Mouse (Mus musculus) CH12.LX (cell line): ENCODE results near the gene Olfr1364. TPM values are rescaled to one million over a fixed set of nuclear protein-coding genes. Genes with fewer than 3 reads are reported as not detected.

Experiments used
- DNase-seq: peaks from one replicate; pipeline ENCODE4 v3.0.0-alpha.2; 2013; ENCODE audit errors: extremely low read depth
- H3K27ac ChIP-seq: 2 replicates; pipeline ENCODE4 v1.5.1; 2012; ENCODE audit warnings: low read depth, mild to moderate bottlenecking, control low read depth, moderate library complexity; ENCODE audit not compliant: insufficient read depth
- H3K27me3 ChIP-seq: replicated peaks from 2 replicates; pipeline ENCODE3; 2012; ENCODE audit warnings: inconsistent platforms
- H3K36me3 ChIP-seq, 2 experiments: replicated peaks in 1 of 2; 2 replicates each; pipeline versions ENCODE3 to v1.6.1; 2012; ENCODE audit warnings: inconsistent platforms in 1 of 2, low read length in 1 of 2, mild to moderate bottlenecking in 1 of 2, mixed read lengths in 1 of 2, moderate library complexity in 1 of 2; ENCODE audit not compliant: control insufficient read depth in 1 of 2, insufficient read depth in 1 of 2
- H3K4me1 ChIP-seq, 2 experiments: 2 replicates each; pipeline ENCODE4 v1.6.1; 2012; ENCODE audit warnings: inconsistent platforms in 1 of 2, moderate library complexity in 1 of 2; ENCODE audit not compliant: insufficient read depth in 2 of 2, control insufficient read depth in 1 of 2
- H3K4me2 ChIP-seq: 2 replicates; pipeline ENCODE4 v1.6.1; 2012; ENCODE audit warnings: low read depth, mild to moderate bottlenecking, control low read depth; ENCODE audit not compliant: poor library complexity, insufficient read depth, severe bottlenecking
- H3K4me3 ChIP-seq, 3 experiments: fragments of 150-350 bp in 1 of 3; sonication (generic) in 1 of 3; replicated peaks in 1 of 3; 2 replicates each; pipeline versions ENCODE3 to v1.5.1; 2011 to 2012; ENCODE audit warnings: low read depth in 2 of 3, low read length in 2 of 3, mild to moderate bottlenecking in 2 of 3, moderate library complexity in 2 of 3, control low read depth in 1 of 3, improper control_type of control experiment in 1 of 3, inconsistent platforms in 1 of 3, mixed read lengths in 1 of 3; ENCODE audit not compliant: poor library complexity in 1 of 3
- H3K79me2 ChIP-seq: replicated peaks from 2 replicates; pipeline ENCODE4 v1.6.1; 2012; ENCODE audit warnings: mild to moderate bottlenecking, moderate library complexity; ENCODE audit not compliant: control insufficient read depth, poor library complexity, insufficient read depth, severe bottlenecking; ENCODE audit errors: extremely low read depth
- H3K9ac ChIP-seq: 2 replicates; pipeline ENCODE4 v1.6.1; 2012; ENCODE audit warnings: low read depth, mild to moderate bottlenecking, control low read depth, moderate library complexity; ENCODE audit not compliant: insufficient read depth
- H3K9me3 ChIP-seq: replicated peaks from 2 replicates; pipeline ENCODE3; 2012; ENCODE audit warnings: low read length, inconsistent platforms, mixed read lengths
- BHLHE40 ChIP-seq: IDR thresholded peaks from 2 replicates; pipeline ENCODE4 v1.6.1; 2011; ENCODE audit warnings: mild to moderate bottlenecking, low read depth, low read length, improper control_type of control experiment
- JUN ChIP-seq: IDR thresholded peaks from 2 replicates; pipeline ENCODE4 v1.6.1; 2011; ENCODE audit warnings: low read depth, mild to moderate bottlenecking, low read length, improper control_type of control experiment, moderate library complexity; ENCODE audit not compliant: insufficient read depth
- KAT2A ChIP-seq: IDR thresholded peaks from 2 replicates; pipeline ENCODE4 v1.6.1; 2012; ENCODE audit warnings: low read length, improper control_type of control experiment, inconsistent platforms; ENCODE audit not compliant: insufficient replicate concordance
- MAFK ChIP-seq: IDR thresholded peaks from 2 replicates; pipeline ENCODE4 v1.6.1; 2011; ENCODE audit warnings: low read length, improper control_type of control experiment; ENCODE audit not compliant: insufficient replicate concordance
- MAZ ChIP-seq: IDR thresholded peaks from 2 replicates; pipeline ENCODE4 v1.6.1; 2012; ENCODE audit warnings: low read depth, mild to moderate bottlenecking, inconsistent platforms, low read length, improper control_type of control experiment, moderate library complexity
- MEF2A ChIP-seq: IDR thresholded peaks from 2 replicates; pipeline ENCODE4 v1.6.1; 2014; ENCODE audit warnings: low read depth, mild to moderate bottlenecking, inconsistent platforms, low read length, improper control_type of control experiment, borderline replicate concordance
- MXI1 ChIP-seq: IDR thresholded peaks from 2 replicates; pipeline ENCODE4 v1.6.1; 2011; ENCODE audit warnings: mild to moderate bottlenecking, low read depth, low read length, improper control_type of control experiment
- MYC ChIP-seq: IDR thresholded peaks from 2 replicates; pipeline ENCODE4 v1.6.1; 2011; ENCODE audit warnings: low read depth, mild to moderate bottlenecking, improper control_type of control experiment, low read length
- NELFE ChIP-seq: IDR thresholded peaks from 2 replicates; pipeline ENCODE4 v1.6.1; 2011; ENCODE audit warnings: low read depth, low read length, improper control_type of control experiment
- NRF1 ChIP-seq: IDR thresholded peaks from 2 replicates; pipeline ENCODE4 v1.6.1; 2014; ENCODE audit warnings: low read depth, mild to moderate bottlenecking, inconsistent platforms, low read length, improper control_type of control experiment, moderate library complexity
- POLR2AphosphoS2 ChIP-seq: IDR thresholded peaks from 2 replicates; pipeline ENCODE4 v1.6.1; 2011; ENCODE audit warnings: low read depth, low read length, improper control_type of control experiment
- RCOR1 ChIP-seq: conservative IDR thresholded peaks from 2 replicates; pipeline ENCODE4 v1.6.1; 2012; ENCODE audit warnings: low read depth, mild to moderate bottlenecking, inconsistent platforms, low read length, improper control_type of control experiment
- SMC3 ChIP-seq: IDR thresholded peaks from 2 replicates; pipeline ENCODE4 v1.6.1; 2011; ENCODE audit warnings: low read depth, low read length, improper control_type of control experiment
- TBP ChIP-seq: conservative IDR thresholded peaks from 2 replicates; pipeline ENCODE4 v1.6.1; 2011; ENCODE audit warnings: low read depth, low read length, improper control_type of control experiment
- TCF12 ChIP-seq: IDR thresholded peaks from 2 replicates; pipeline ENCODE4 v1.6.1; 2014; ENCODE audit warnings: low read depth, mild to moderate bottlenecking, inconsistent platforms, low read length, improper control_type of control experiment
- ZC3H11A ChIP-seq: IDR thresholded peaks from 2 replicates; pipeline ENCODE4 v1.6.1; 2012; ENCODE audit warnings: low read depth, mild to moderate bottlenecking, inconsistent platforms, low read length, improper control_type of control experiment
- ZKSCAN1 ChIP-seq: IDR thresholded peaks from 2 replicates; pipeline ENCODE4 v1.6.1; 2012; ENCODE audit warnings: low read depth, inconsistent platforms, low read length, improper control_type of control experiment, borderline replicate concordance
- ZMIZ1 ChIP-seq: IDR thresholded peaks from 2 replicates; pipeline ENCODE4 v1.6.1; 2012; ENCODE audit warnings: low read depth, mild to moderate bottlenecking, inconsistent platforms, low read length, improper control_type of control experiment
- dilution Hi-C: fragments of 300-500 bp; cut with MboI; formaldehyde crosslinking; loops from 2 replicates; pipeline ENCODE4 v1.14.3; 2020; ENCODE audit warnings: low sequenced_read_pairs; ENCODE audit not compliant: extremely low pct_unique_long_range_greater_than_20kb, extremely low pct_ligation_motif_present
- in situ Hi-C: fragments of 300-500 bp; cut with MboI; formaldehyde crosslinking; loops from 3 replicates; pipeline ENCODE4 v1.14.3; 2019; ENCODE audit warnings: low sequenced_read_pairs, low pct_ligation_motif_present, low pct_unique_long_range_greater_than_20kb, mixed read lengths
- polyA plus RNA-seq: library from polyadenylated mRNA; unstranded; fragments of >175 nt; gene quantifications from 2 replicates; pipeline ENCODE4 v1.2.1, GENCODE M21; 2012; ENCODE audit warnings: low read depth; ENCODE audit not compliant: insufficient read length
- total RNA-seq, 2 experiments: library from RNA; depleted of rRNA; stranded (reverse); fragments of 300-350 nt in 1 of 2; fragments of >200 nt in 1 of 2; gene quantifications; 2 replicates each; pipeline ENCODE4 v1.2.3; 2012 to 2014

Gene Olfr1364
- total and polyA plus RNA-seq, 3 experiments, result not detected

DNA sequence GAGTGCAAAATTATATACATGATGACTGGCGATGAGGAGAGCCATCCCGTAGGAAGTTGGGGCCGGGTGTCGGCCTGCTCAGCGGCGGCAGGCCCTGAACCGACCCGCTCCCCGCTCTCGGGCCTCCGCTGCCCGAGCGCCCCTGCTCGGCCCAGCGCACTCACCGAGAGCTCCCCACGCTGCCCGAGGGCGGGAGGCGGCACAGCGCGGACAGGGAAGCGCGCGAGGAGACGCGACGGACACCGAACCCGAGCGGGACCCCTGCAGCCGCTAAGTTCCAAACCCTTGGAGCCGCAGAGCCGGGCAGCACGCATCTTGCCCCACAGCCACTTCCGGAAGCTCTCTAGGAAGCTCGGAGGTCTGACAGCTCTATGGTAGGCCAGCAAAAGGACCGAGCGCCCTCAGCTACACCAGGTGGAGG, 50.8 kb downstream of the Olfr1364 start, which contains the start of gene Zkscan8 (continued):
- 0 out of 2 replicates have a peak, but pooled peaks have one; percentile 63 for TF ChIP-seq KAT2A
- no peak for TF ChIP-seq ZKSCAN1
- peak; percentile 32; the same call in 1 of the 2 replicates for TF ChIP-seq MEF2A
- no peak for TF ChIP-seq MAZ
- TF ChIP-seq NELFE, result peak; percentile 85
- TF ChIP-seq TBP, result 0 out of 2 replicates have a peak, but pooled peaks have one; percentile 42
- TF ChIP-seq SMC3, result peak; percentile 12; the same call in 1 of the 2 replicates
- peak; percentile 81 for TF ChIP-seq MXI1
- no peak for TF ChIP-seq POLR2AphosphoS2
- no peak for TF ChIP-seq JUN
- TF ChIP-seq BHLHE40, result 0 out of 2 replicates have a peak, but pooled peaks have one; percentile 18
- TF ChIP-seq, all 38 proteins: peak for 20

DNA sequence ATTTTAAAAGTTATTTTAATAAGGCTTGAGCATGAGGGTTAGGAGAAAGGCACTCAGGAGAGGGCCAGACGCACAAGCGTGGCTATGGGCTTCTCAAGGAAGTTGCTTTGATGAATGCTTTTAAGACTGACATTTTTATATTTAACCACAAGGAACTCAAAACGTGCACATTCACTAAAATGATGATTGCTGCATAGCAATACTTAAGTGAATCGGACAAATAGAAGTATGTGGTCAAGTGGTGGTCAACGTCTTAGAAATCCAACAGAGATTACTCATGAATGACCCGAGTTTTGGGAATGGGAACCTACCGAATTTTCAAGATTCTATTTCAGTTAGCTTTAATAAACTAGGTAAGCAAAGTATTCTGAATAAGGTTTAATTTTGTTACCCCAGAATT, 51.4 kb downstream of the Olfr1364 start:
- no peak for DNase-seq
- Histone ChIP-seq H3K9ac (peak overlapping the region; percentile 83), H3K4me2 (peak overlapping the region; percentile 82), H3K4me3 (peak overlapping the region; percentile 55 to 77 (median 75)), H3K9me3 (no peaks in the 10 kb centered on the region), H3K27ac (no peak overlapping the region), H3K79me2 (peaks cover 11% of the 10 kb centered on the region; the same call in 1 of the 2 replicates), H3K4me1 (peaks cover 0 to 15% of the 10 kb centered on the region in 2 experiments; a peak in 2 of 4 replicates), H3K27me3 (no peaks in the 10 kb centered on the region), H3K36me3 (peaks cover 12 to 23% of the 10 kb centered on the region in 2 experiments)
- dilution Hi-C loops (no loop called here), in situ Hi-C loops (no loop called here)
- no peak for TF ChIP-seq ZC3H11A
- TF ChIP-seq TBP, result no peak
- no peak for TF ChIP-seq MAFK
- no peak for TF ChIP-seq NELFE
- no peak for TF ChIP-seq SMC3
- no peak for TF ChIP-seq MXI1
- TF ChIP-seq NRF1, result no peak
- no peak for TF ChIP-seq TCF12
- no peak for TF ChIP-seq BHLHE40
- no peak for TF ChIP-seq ZMIZ1
- no peak for TF ChIP-seq POLR2AphosphoS2
- TF ChIP-seq RCOR1, result no peak
- no peak for TF ChIP-seq MYC

Other genes starting within 250 kb of the Olfr1364 start
Only the 20 nearest of the 33 such genes appear.
- gene Pgbd1, start 140.7 kb downstream of the Olfr1364 start, total RNA-seq (2012; rRNA removed), result 3.1 and 4.0 TPM in 2 replicates
- 7.0 and 7.4 TPM in 2 replicates for gene Pgbd1, start 140.7 kb downstream of the Olfr1364 start, total RNA-seq (2014; rRNA removed)
- 3.0 and 3.9 TPM in 2 replicates for gene Pgbd1, start 140.7 kb downstream of the Olfr1364 start, polyA plus RNA-seq
- gene Zscan26, start 128.0 kb downstream of the Olfr1364 start, total RNA-seq (2012; rRNA removed), result 14.8 and 16.0 TPM in 2 replicates
- 20.9 and 25.9 TPM in 2 replicates for gene Zscan26, start 128.0 kb downstream of the Olfr1364 start, total RNA-seq (2014; rRNA removed)
- 13.4 and 14.2 TPM in 2 replicates for gene Zscan26, start 128.0 kb downstream of the Olfr1364 start, polyA plus RNA-seq
- 0.76 and 0.80 TPM in 2 replicates for gene Nkapl, start 113.2 kb downstream of the Olfr1364 start, total RNA-seq (2012; rRNA removed)
- gene Nkapl, start 113.2 kb downstream of the Olfr1364 start, total RNA-seq (2014; rRNA removed), result 0.84 and 0.90 TPM in 2 replicates
- 0.26 and 0.56 TPM in 2 replicates for gene Nkapl, start 113.2 kb downstream of the Olfr1364 start, polyA plus RNA-seq
- not detected in 2 replicates for gene Zkscan4, start 102.9 kb downstream of the Olfr1364 start, total RNA-seq (2012; rRNA removed)
- not detected in 2 replicates for gene Zkscan4, start 102.9 kb downstream of the Olfr1364 start, total RNA-seq (2014; rRNA removed)
- gene Zkscan4, start 102.9 kb downstream of the Olfr1364 start, polyA plus RNA-seq, result not detected in 2 replicates
- gene Gm10065, start 102.3 kb downstream of the Olfr1364 start, total RNA-seq (2012; rRNA removed), result not detected in 2 replicates
- not detected in 2 replicates for gene Gm10065, start 102.3 kb downstream of the Olfr1364 start, total RNA-seq (2014; rRNA removed)
- gene Gm10065, start 102.3 kb downstream of the Olfr1364 start, polyA plus RNA-seq, result not detected in 2 replicates
- gene AK157302, start 86.5 kb downstream of the Olfr1364 start, total RNA-seq (2012; rRNA removed), result 0.17 and 0.29 TPM in 2 replicates
- gene AK157302, start 86.5 kb downstream of the Olfr1364 start, total RNA-seq (2014; rRNA removed), result 0.47 TPM in 2 replicates
- gene AK157302, start 86.5 kb downstream of the Olfr1364 start, polyA plus RNA-seq, result 0.26 TPM in 1 of 2 replicates, not detected in the other
- gene Gm11273, start 80.3 kb downstream of the Olfr1364 start, total RNA-seq (2012; rRNA removed), result 13.5 and 21.0 TPM in 2 replicates
- gene Gm11273, start 80.3 kb downstream of the Olfr1364 start, total RNA-seq (2014; rRNA removed), result 28.3 and 28.8 TPM in 2 replicates
- 239 and 279 TPM in 2 replicates for gene Gm11273, start 80.3 kb downstream of the Olfr1364 start, polyA plus RNA-seq
- gene Zkscan8, start 50.6 kb downstream of the Olfr1364 start, total RNA-seq (2012; rRNA removed), result 7.4 and 8.1 TPM in 2 replicates
- gene Zkscan8, start 50.6 kb downstream of the Olfr1364 start, total RNA-seq (2014; rRNA removed), result 7.6 and 8.3 TPM in 2 replicates
- 7.3 and 9.7 TPM in 2 replicates for gene Zkscan8, start 50.6 kb downstream of the Olfr1364 start, polyA plus RNA-seq
- not detected in 2 replicates for gene Olfr1366, start 39.0 kb downstream of the Olfr1364 start, total RNA-seq (2012; rRNA removed)
- gene Olfr1366, start 39.0 kb downstream of the Olfr1364 start, total RNA-seq (2014; rRNA removed), result not detected in 2 replicates
- gene Olfr1366, start 39.0 kb downstream of the Olfr1364 start, polyA plus RNA-seq, result 0.08 and 0.10 TPM in 2 replicates
- gene Olfr1535, start 21.9 kb downstream of the Olfr1364 start, total RNA-seq (2012; rRNA removed), result not detected in 2 replicates
- not detected in 2 replicates for gene Olfr1535, start 21.9 kb downstream of the Olfr1364 start, total RNA-seq (2014; rRNA removed)
- gene Olfr1535, start 21.9 kb downstream of the Olfr1364 start, polyA plus RNA-seq, result not detected in 2 replicates
- gene Olfr1362, start 32.3 kb upstream of the Olfr1364 start, total RNA-seq (2012; rRNA removed), result not detected in 2 replicates
- gene Olfr1362, start 32.3 kb upstream of the Olfr1364 start, total RNA-seq (2014; rRNA removed), result not detected in 2 replicates
- gene Olfr1362, start 32.3 kb upstream of the Olfr1364 start, polyA plus RNA-seq, result not detected in 2 replicates
- 1.0 and 1.4 TPM in 2 replicates for gene Olfr11, start 60.8 kb upstream of the Olfr1364 start, total RNA-seq (2012; rRNA removed)
- 0.34 and 0.70 TPM in 2 replicates for gene Olfr11, start 60.8 kb upstream of the Olfr1364 start, total RNA-seq (2014; rRNA removed)
- 0.23 and 1.3 TPM in 2 replicates for gene Olfr11, start 60.8 kb upstream of the Olfr1364 start, polyA plus RNA-seq
- not detected in 2 replicates for gene Olfr1361, start 81.6 kb upstream of the Olfr1364 start, total RNA-seq (2012; rRNA removed)
- not detected in 2 replicates for gene Olfr1361, start 81.6 kb upstream of the Olfr1364 start, total RNA-seq (2014; rRNA removed)
- gene Olfr1361, start 81.6 kb upstream of the Olfr1364 start, polyA plus RNA-seq, result not detected in 2 replicates
- not detected in 2 replicates for gene Olfr1360, start 95.6 kb upstream of the Olfr1364 start, total RNA-seq (2012; rRNA removed)
- gene Olfr1360, start 95.6 kb upstream of the Olfr1364 start, total RNA-seq (2014; rRNA removed), result not detected in 2 replicates
- not detected in 2 replicates for gene Olfr1360, start 95.6 kb upstream of the Olfr1364 start, polyA plus RNA-seq
- gene Olfr1359, start 116.4 kb upstream of the Olfr1364 start, total RNA-seq (2012; rRNA removed), result not detected in 2 replicates
- gene Olfr1359, start 116.4 kb upstream of the Olfr1364 start, total RNA-seq (2014; rRNA removed), result not detected in 2 replicates
- not detected in 2 replicates for gene Olfr1359, start 116.4 kb upstream of the Olfr1364 start, polyA plus RNA-seq
- gene Hist1h2bl, start 134.4 kb upstream of the Olfr1364 start, total RNA-seq (2012; rRNA removed), result 897 and 953 TPM in 2 replicates
- gene Hist1h2bl, start 134.4 kb upstream of the Olfr1364 start, total RNA-seq (2014; rRNA removed), result 16.0 and 18.1 TPM in 2 replicates
- gene Hist1h2bl, start 134.4 kb upstream of the Olfr1364 start, polyA plus RNA-seq, result 1.7 and 3.8 TPM in 2 replicates
- 839 and 880 TPM in 2 replicates for gene Hist1h2ai, start 134.7 kb upstream of the Olfr1364 start, total RNA-seq (2012; rRNA removed)
- 3.9 and 6.3 TPM in 2 replicates for gene Hist1h2ai, start 134.7 kb upstream of the Olfr1364 start, total RNA-seq (2014; rRNA removed)
- gene Hist1h2ai, start 134.7 kb upstream of the Olfr1364 start, polyA plus RNA-seq, result not detected in 2 replicates
- gene Hist1h3h, start 135.9 kb upstream of the Olfr1364 start, total RNA-seq (2012; rRNA removed), result 1,605 and 1,657 TPM in 2 replicates
- 18.2 and 21.7 TPM in 2 replicates for gene Hist1h3h, start 135.9 kb upstream of the Olfr1364 start, total RNA-seq (2014; rRNA removed)
- gene Hist1h3h, start 135.9 kb upstream of the Olfr1364 start, polyA plus RNA-seq, result 9.5 and 18.6 TPM in 2 replicates
- 1,752 and 1,804 TPM in 2 replicates for gene Hist1h2bm, start 140.3 kb upstream of the Olfr1364 start, total RNA-seq (2012; rRNA removed)
- gene Hist1h2bm, start 140.3 kb upstream of the Olfr1364 start, total RNA-seq (2014; rRNA removed), result 25.7 and 36.0 TPM in 2 replicates
- gene Hist1h2bm, start 140.3 kb upstream of the Olfr1364 start, polyA plus RNA-seq, result 0.87 TPM in 1 of 2 replicates, not detected in the other
- gene Hist1h4j, start 153.3 kb upstream of the Olfr1364 start, total RNA-seq (2012; rRNA removed), result 936 and 984 TPM in 2 replicates
- 18.5 and 27.8 TPM in 2 replicates for gene Hist1h4j, start 153.3 kb upstream of the Olfr1364 start, total RNA-seq (2014; rRNA removed)
- gene Hist1h4j, start 153.3 kb upstream of the Olfr1364 start, polyA plus RNA-seq, result 1.1 and 1.8 TPM in 2 replicates